Mouse (Mus musculus) heart, embryonic 11.5 days (tissue): ENCODE data around the gene Mat2b. TPM values are rescaled to one million over a fixed set of nuclear protein-coding genes. Genes with fewer than 3 reads are reported as not detected.
"Not testable (repeated sequence)": the region's sequence is repeated elsewhere in the genome, so short reads cannot be mapped to it uniquely, and the experiment has no call there.

Source experiments
- ATAC-seq: fragments of 200-750 bp; cut with Nextera tagmentation; replicated peaks from 2 replicates; pipeline ENCODE4 v1.8.0; 2017; ENCODE audit warnings: moderate library complexity; ENCODE audit not compliant: insufficient number of reproducible peaks, low FRiP score, low TSS enrichment
- H3K27ac ChIP-seq: fragments of 300-500 bp; sonication (generic); 2 replicates; pipeline ENCODE4 v1.5.1; 2014; ENCODE audit warnings: mild to moderate bottlenecking, low read depth, low read length
- H3K27me3 ChIP-seq: fragments of 300-500 bp; sonication (generic); 2 replicates; pipeline ENCODE4 v1.6.1; 2014; ENCODE audit warnings: mild to moderate bottlenecking, low read length, mixed read lengths; ENCODE audit not compliant: control insufficient read depth, insufficient read depth
- H3K36me3 ChIP-seq: fragments of 300-500 bp; sonication (generic); 2 replicates; pipeline ENCODE4 v1.6.1; 2014; ENCODE audit warnings: mild to moderate bottlenecking, low read length, moderate library complexity, mixed read lengths; ENCODE audit not compliant: control insufficient read depth, insufficient read depth
- H3K4me1 ChIP-seq: fragments of 300-500 bp; sonication (generic); 2 replicates; pipeline ENCODE4 v1.6.1; 2014; ENCODE audit warnings: low read length; ENCODE audit not compliant: control insufficient read depth, insufficient read depth
- H3K4me2 ChIP-seq: fragments of 300-500 bp; sonication (generic); 2 replicates; pipeline ENCODE4 v1.6.1; 2014; ENCODE audit warnings: mild to moderate bottlenecking, moderate library complexity
- H3K4me3 ChIP-seq: fragments of 300-500 bp; sonication (generic); 2 replicates; pipeline ENCODE4 v1.5.1; 2014; ENCODE audit warnings: low read depth, low read length
- H3K9ac ChIP-seq: fragments of 300-500 bp; sonication (generic); 2 replicates; pipeline ENCODE4 v1.6.1; 2014; ENCODE audit warnings: mild to moderate bottlenecking, low read depth, low read length, moderate library complexity
- H3K9me3 ChIP-seq: fragments of 300-500 bp; sonication (generic); replicated peaks from 2 replicates; pipeline ENCODE4 v1.6.1; 2016; ENCODE audit warnings: low read length; ENCODE audit not compliant: control insufficient read depth
- WGBS: fragments of 180-500 bp; shearing (Covaris S2); extraction: QIAGEN DNeasy Blood & Tissue Kit; methylation state at CpG from one replicate; pipeline ENCODE4 v1.1.7; 2014; ENCODE audit not compliant: insufficient replicate concordance; 5-methylcytosine and 5-hydroxymethylcytosine counted together
- polyA plus RNA-seq: library from polyadenylated mRNA; unstranded; fragments of >200 nt; fragmentation: Nextera tagmentation; extraction: Ambion mirVana; gene quantifications from 2 replicates; pipeline ENCODE4 v1.2.1, GENCODE M21; 2014

Gene Mat2b
- polyA plus RNA-seq, 1 experiment from 2014 or later, result 105 TPM

GRCm38 (mm10) chr11:40715524-40715923 lies 20.5 kb upstream of the Mat2b start:
- ATAC-seq, result no peak
- H3K9ac ChIP-seq, result no peak overlapping the region
- no peak overlapping the region for H3K4me2 ChIP-seq
- no peaks in the 10 kb centered on the region for H3K27me3 ChIP-seq
- peaks cover 32% of the 10 kb centered on the region for H3K36me3 ChIP-seq
- H3K4me3 ChIP-seq, result no peak overlapping the region
- no peaks in the 10 kb centered on the region for H3K4me1 ChIP-seq
- H3K9me3 ChIP-seq, result no peaks in the 10 kb centered on the region
- 97% methylated on average over 5 of the region's 5 CpGs for WGBS
- H3K27ac ChIP-seq, result no peak overlapping the region

GRCm38 (mm10) chr11:40713858-40714257 lies 18.9 kb upstream of the Mat2b start:
- Histone ChIP-seq H3K36me3 (peaks cover 39% of the 10 kb centered on the region), H3K9me3 (no peaks in the 10 kb centered on the region), H3K9ac (no peak overlapping the region), H3K27ac (no peak overlapping the region), H3K4me1 (no peaks in the 10 kb centered on the region), H3K4me3 (no peak overlapping the region), H3K4me2 (no peak overlapping the region), H3K27me3 (no peaks in the 10 kb centered on the region)
- 90% methylated on average over 8 of the region's 8 CpGs for WGBS
- no peak for ATAC-seq

GRCm38 (mm10) chr11:40709899-40710298 lies 14.9 kb upstream of the Mat2b start:
- not testable (repeated sequence) for ATAC-seq, H3K4me3 ChIP-seq, H3K27ac ChIP-seq, H3K4me2 ChIP-seq, H3K9me3 ChIP-seq, H3K27me3 ChIP-seq, H3K9ac ChIP-seq, H3K4me1 ChIP-seq
- WGBS, result 86% methylated on average over 6 of the region's 6 CpGs
- peaks cover 33% of the 10 kb centered on the region for H3K36me3 ChIP-seq

GRCm38 (mm10) chr11:40694311-40695087 lies 504 bp downstream of the Mat2b start:
- WGBS, result under 1% methylated on average over 31 of the region's 31 CpGs

GRCm38 (mm10) chr11:40693366-40693951 lies 1.5 kb downstream of the Mat2b start:
- Histone ChIP-seq H3K27ac (peak overlapping the region; percentile 93), H3K36me3 (no peaks in the 10 kb centered on the region; the same call in 1 of the 2 replicates), H3K9ac (peak overlapping the region; percentile 92), H3K4me1 (peaks cover 19% of the 10 kb centered on the region), H3K4me2 (peak overlapping the region; percentile 77), H3K27me3 (no peaks in the 10 kb centered on the region), H3K4me3 (peak overlapping the region; percentile 89), H3K9me3 (no peaks in the 10 kb centered on the region)
- no peak for ATAC-seq
- 0% methylated on average over 16 of the region's 16 CpGs for WGBS

More at GRCm38 (mm10) chr11:40694311-40695087, 504 bp downstream of the Mat2b start:
- peak overlapping the region; percentile 93 for H3K27ac ChIP-seq
- H3K36me3 ChIP-seq, result no peaks in the 10 kb centered on the region; the same call in 1 of the 2 replicates
- peaks cover 19% of the 10 kb centered on the region for H3K4me1 ChIP-seq
- H3K4me3 ChIP-seq, result peak overlapping the region; percentile 89
- peak overlapping the region; percentile 77 for H3K4me2 ChIP-seq
- peak overlapping the region; percentile 92 for H3K9ac ChIP-seq
- H3K9me3 ChIP-seq, result no peaks in the 10 kb centered on the region
- ATAC-seq, result 0 out of 2 replicates have a peak, but pooled peaks have one; percentile 33
- H3K27me3 ChIP-seq, result no peaks in the 10 kb centered on the region

- H3K27ac ChIP-seq, result peak overlapping the region; percentile 93
- peak overlapping the region; percentile 92 for H3K9ac ChIP-seq
- ATAC-seq, result peak; percentile 96
- peak overlapping the region; percentile 89 for H3K4me3 ChIP-seq
- peaks cover 19% of the 10 kb centered on the region for H3K4me1 ChIP-seq
- H3K4me2 ChIP-seq, result peak overlapping the region; percentile 77
- no peaks in the 10 kb centered on the region for H3K9me3 ChIP-seq
- H3K36me3 ChIP-seq, result no peaks in the 10 kb centered on the region; the same call in 1 of the 2 replicates
- no peaks in the 10 kb centered on the region for H3K27me3 ChIP-seq
- WGBS, result 1% methylated on average over 36 of the region's 36 CpGs
These were observed 2.3 kb downstream of the Mat2b start for GRCm38 (mm10) chr11:40692511-40693365.

- H3K4me3 ChIP-seq, result peak overlapping the region; percentile 89
- no peaks in the 10 kb centered on the region; the same call in 1 of the 2 replicates for H3K36me3 ChIP-seq
- H3K4me2 ChIP-seq, result peak overlapping the region; percentile 77
- WGBS, result under 1% methylated on average over 28 of the region's 28 CpGs
- H3K27me3 ChIP-seq, result no peaks in the 10 kb centered on the region
- H3K9me3 ChIP-seq, result no peaks in the 10 kb centered on the region
- peaks cover 19% of the 10 kb centered on the region for H3K4me1 ChIP-seq
- ATAC-seq, result peak; percentile 72
- H3K9ac ChIP-seq, result peak overlapping the region; percentile 92
- peak overlapping the region; percentile 81 for H3K27ac ChIP-seq
These were observed 2.9 kb downstream of the Mat2b start for GRCm38 (mm10) chr11:40692101-40692509.

- Histone ChIP-seq H3K4me1 (peaks cover 19% of the 10 kb centered on the region), H3K9me3 (no peaks in the 10 kb centered on the region), H3K4me2 (peak overlapping the region; percentile 77), H3K9ac (peak overlapping the region; percentile 92; the same call in 1 of the 2 replicates), H3K27ac (peak overlapping the region; percentile 81), H3K4me3 (peak overlapping the region; percentile 89), H3K36me3 (peaks cover 5% of the 10 kb centered on the region), H3K27me3 (no peaks in the 10 kb centered on the region)
- WGBS, result 36% methylated on average over 5 of the region's 5 CpGs
- ATAC-seq, result no peak
These were observed 4.4 kb downstream of the Mat2b start for GRCm38 (mm10) chr11:40690444-40691127.
